Comparison of ENCODE assay signal across 14 mouse cellular contexts in genomic region chr7:46433874-46434273, GRCm38 (mm10). TPM values are rescaled to one million over a fixed set of nuclear protein-coding genes. Genes with fewer than 3 reads are reported as not detected.
A peak's percentile ranks its signal among the peaks of the same experiment; 100 is the strongest.
DNase-seq lines count a peak whose midpoint lies in the region; ATAC-seq and TF ChIP-seq lines count a peak whose summit lies in the region.
"Had no signal": no experiment of that assay in that cellular context is flagged by ENCODE, and none has a peak within 500 bp of the region (broad histone marks: within the 10 kb centered on the region; RNA-seq: fewer than 3 reads in every experiment).

No protein-coding gene starts in this region.

- intact Hi-C loops in heart, postnatal 10 days (cut with DNase I), result no loop called here

- 0 out of 2 replicates have a peak, but pooled peaks have one; percentile 2 for ATAC-seq in heart, embryonic 11.5 days (replicated peaks; ENCODE audit: insufficient number of reproducible peaks, low FRiP score, low TSS enrichment)
- peak; percentile 44 for ATAC-seq in forebrain, postnatal 0 days
- ATAC-seq in midbrain, embryonic 11.5 days (ENCODE audit: low FRiP score), result peak; percentile 88
- no peak for ATAC-seq in megakaryocyte, adult 5-6 weeks (ENCODE audit: poor library complexity, severe bottlenecking)

- no peak overlapping the region for H3K27ac ChIP-seq in heart, embryonic 11.5 days (ENCODE audit: low read depth, low read length)
- H3K27ac ChIP-seq in forebrain, postnatal 0 days (ENCODE audit: low read depth, low read length), result no peak overlapping the region
- H3K27ac ChIP-seq in midbrain, embryonic 11.5 days (ENCODE audit: low read depth, low read length), result no peak overlapping the region
- H3K27ac ChIP-seq: embryonic facial prominence, embryonic 13.5 days; heart, embryonic 10.5 days; liver, embryonic 14.5 days had no signal

- DNase-seq in heart, postnatal 10 days, result no peak
- peak; percentile 71 for DNase-seq in brain, embryonic 14.5 days (ENCODE audit: low read depth)
- no peak for DNase-seq in forebrain, postnatal 0 days
- DNase-seq in midbrain, embryonic 11.5 days (ENCODE audit: low spot score, missing footprints), result peak; percentile 77
- no peak for DNase-seq in urinary bladder, postnatal 10 days (ENCODE audit: low spot score)
- no peak for DNase-seq in cerebellum, postnatal 4 days (ENCODE audit: low spot score in 2 of 2)
- DNase-seq: thymus, adult 18-20 months had no signal

- WGBS in heart, embryonic 11.5 days (ENCODE audit: insufficient replicate concordance), result 59% methylated on average over 5 of the region's 5 CpGs
- 37% methylated on average over 5 of the region's 5 CpGs for WGBS in forebrain, postnatal 0 days
- 61% methylated on average over 5 of the region's 5 CpGs for WGBS in midbrain, embryonic 11.5 days

- no peak overlapping the region for H3K4me3 ChIP-seq in heart, embryonic 11.5 days (ENCODE audit: low read depth, low read length)
- H3K4me3 ChIP-seq in forebrain, postnatal 0 days (ENCODE audit: low read depth, low read length), result no peak overlapping the region
- no peak overlapping the region for H3K4me3 ChIP-seq in midbrain, embryonic 11.5 days (ENCODE audit: low read depth, low read length)
- H3K4me3 ChIP-seq: embryonic facial prominence, embryonic 13.5 days; heart, embryonic 10.5 days had no signal

- no peak overlapping the region for H3K9ac ChIP-seq in heart, embryonic 11.5 days (ENCODE audit: low read depth, low read length)
- no peak overlapping the region for H3K9ac ChIP-seq in forebrain, postnatal 0 days
- H3K9ac ChIP-seq in midbrain, embryonic 11.5 days (ENCODE audit: low read length), result no peak overlapping the region
- H3K9ac ChIP-seq: embryonic facial prominence, embryonic 13.5 days; liver, embryonic 14.5 days had no signal

- H3K36me3 ChIP-seq in heart, embryonic 11.5 days (ENCODE audit: control insufficient read depth, insufficient read depth, low read length), result no peaks in the 10 kb centered on the region
- H3K36me3 ChIP-seq in forebrain, postnatal 0 days (ENCODE audit: insufficient read depth), result peaks cover 22% of the 10 kb centered on the region; the same call in 1 of the 2 replicates
- no peaks in the 10 kb centered on the region for H3K36me3 ChIP-seq in midbrain, embryonic 11.5 days (ENCODE audit: control insufficient read depth, insufficient read depth, low read length)
- H3K36me3 ChIP-seq: embryonic facial prominence, embryonic 13.5 days; heart, embryonic 10.5 days had no signal

- no peak overlapping the region for H3K4me2 ChIP-seq in heart, embryonic 11.5 days
- H3K4me2 ChIP-seq in forebrain, postnatal 0 days (ENCODE audit: low read depth), result no peak overlapping the region
- no peak overlapping the region for H3K4me2 ChIP-seq in midbrain, embryonic 11.5 days
- H3K4me2 ChIP-seq: embryonic facial prominence, embryonic 13.5 days had no signal

- TF ChIP-seq POLR2A in brain, embryonic 14.5 days (IDR thresholded peaks at IDR 0.05; ENCODE audit: borderline replicate concordance, extremely low read depth, insufficient read depth, insufficient read length, poor library complexity, severe bottlenecking), result no peak

- no peak for TF ChIP-seq CTCF in brain, embryonic 14.5 days (IDR thresholded peaks at IDR 0.05; ENCODE audit: borderline replicate concordance, extremely low read depth, insufficient read depth, insufficient read length)
- no peak for TF ChIP-seq CTCF in forebrain, postnatal 0 days (IDR thresholded peaks at IDR 0.05; ENCODE audit: low read depth)

- no peaks in the 10 kb centered on the region for H3K9me3 ChIP-seq in heart, embryonic 11.5 days (replicated peaks; ENCODE audit: control insufficient read depth, low read length)
- H3K9me3 ChIP-seq in forebrain, postnatal 0 days (ENCODE audit: low read length), result no peaks in the 10 kb centered on the region
- no peaks in the 10 kb centered on the region for H3K9me3 ChIP-seq in midbrain, embryonic 11.5 days (ENCODE audit: control insufficient read depth, low read length)
- H3K9me3 ChIP-seq: embryonic facial prominence, embryonic 13.5 days; heart, embryonic 10.5 days had no signal

- no peaks in the 10 kb centered on the region for H3K27me3 ChIP-seq in heart, embryonic 11.5 days (ENCODE audit: control insufficient read depth, insufficient read depth, low read length)
- H3K27me3 ChIP-seq in forebrain, postnatal 0 days (ENCODE audit: insufficient read depth, low read length), result no peaks in the 10 kb centered on the region
- H3K27me3 ChIP-seq in midbrain, embryonic 11.5 days (ENCODE audit: control insufficient read depth, insufficient read depth, low read length), result no peaks in the 10 kb centered on the region
- H3K27me3 ChIP-seq: embryonic facial prominence, embryonic 13.5 days had no signal

- H3K4me1 ChIP-seq in heart, embryonic 11.5 days (ENCODE audit: control insufficient read depth, insufficient read depth, low read length), result no peaks in the 10 kb centered on the region
- no peaks in the 10 kb centered on the region for H3K4me1 ChIP-seq in forebrain, postnatal 0 days (ENCODE audit: insufficient read depth)
- H3K4me1 ChIP-seq in midbrain, embryonic 11.5 days (ENCODE audit: control insufficient read depth, insufficient read depth, low read length), result peaks cover 4% of the 10 kb centered on the region; the same call in 1 of the 2 replicates
- H3K4me1 ChIP-seq: heart, embryonic 10.5 days had no signal

RNA-seq across cellular contexts. Expression of gene Kcnc1, which starts 37.6 kb away (rescaled TPM):
- polyA plus RNA-seq in heart, embryonic 11.5 days (2014; fragmentation: Nextera tagmentation; extraction: Ambion mirVana), result 0.21 and 0.27 TPM in 2 replicates
- under 1 TPM; 0.02 to 0.17 TPM for total RNA-seq in heart, postnatal 10 days (2021)
- 14.9 and 28.9 TPM in 2 replicates for polyA plus RNA-seq in brain, embryonic 14.5 days (2012; rRNA removed)
- total RNA-seq in forebrain, postnatal 0 days (2014; rRNA removed), result 19.2 and 23.3 TPM in 2 replicates
- 9.3 and 22.8 TPM in 2 replicates for polyA plus RNA-seq in forebrain, postnatal 0 days (2015; fragmentation: Nextera tagmentation; extraction: Ambion mirVana)
- polyA plus RNA-seq in midbrain, embryonic 11.5 days (2014; fragmentation: Nextera tagmentation; extraction: Ambion mirVana), result 1.4 and 1.8 TPM in 2 replicates
- total RNA-seq in megakaryocyte, adult 5-6 weeks (2015), result 0.04 TPM in 1 of 2 replicates, not detected in the other
- total RNA-seq in megakaryocyte, adult 5-6 weeks (2017), result 0.04 TPM in 2 replicates

RNA-seq across cellular contexts. Expression of gene Myod1, which starts 57.6 kb away (rescaled TPM):
- polyA plus RNA-seq in heart, embryonic 11.5 days (2014; fragmentation: Nextera tagmentation; extraction: Ambion mirVana), result 0.87 and 1.5 TPM in 2 replicates
- total RNA-seq in heart, postnatal 10 days (2021), result not detected
- polyA plus RNA-seq in brain, embryonic 14.5 days (2012; rRNA removed), result 0.74 and 1.6 TPM in 2 replicates
- total RNA-seq in forebrain, postnatal 0 days (2014; rRNA removed), result not detected in 2 replicates
- polyA plus RNA-seq in forebrain, postnatal 0 days (2015; fragmentation: Nextera tagmentation; extraction: Ambion mirVana), result 0.19 TPM in 1 of 2 replicates, not detected in the other
- 0.11 TPM in 1 of 2 replicates, not detected in the other for polyA plus RNA-seq in midbrain, embryonic 11.5 days (2014; fragmentation: Nextera tagmentation; extraction: Ambion mirVana)
- not detected in 2 replicates for total RNA-seq in megakaryocyte, adult 5-6 weeks (2015)
- total RNA-seq in megakaryocyte, adult 5-6 weeks (2017), result not detected in 2 replicates
- total RNA-seq: adrenal gland, adult 18-20 months; left cerebral cortex, postnatal 14 days had no signal

Comparison
In these comparisons a context has a peak if more than half of its experiments do, and no peak if none do; other contexts are left out.
1. DNase-seq: peak in brain, embryonic 14.5 days (single experiment) and midbrain, embryonic 11.5 days (single experiment); none in heart, postnatal 10 days (0 of 2), forebrain, postnatal 0 days (single experiment), urinary bladder, postnatal 10 days (single experiment) and cerebellum, postnatal 4 days (0 of 2).